Mouse (Mus musculus) E14TG2a.4 (cell line): ENCODE measurements around the gene Glis3.

Source experiments
- CTCF ChIP-seq: conservative IDR thresholded peaks from 2 replicates; pipeline ENCODE4 v1.5.1; 2014; ENCODE audit warnings: low read length
- NANOG ChIP-seq: IDR thresholded peaks from 2 replicates; pipeline ENCODE4 v1.6.1; 2014; ENCODE audit warnings: borderline replicate concordance, low read length, mixed read lengths
- POU5F1 ChIP-seq: IDR thresholded peaks from 2 replicates; pipeline ENCODE4 v1.6.1; 2014; ENCODE audit warnings: low read length, borderline replicate concordance

GRCm38 (mm10) chr19:28366766-28367165, 313.1 kb downstream of the Glis3 start:
- TF ChIP-seq CTCF (no peak), POU5F1 (no peak), NANOG (no peak)
